36 mouse cellular contexts compared by ENCODE assay signal in the genomic region with DNA sequence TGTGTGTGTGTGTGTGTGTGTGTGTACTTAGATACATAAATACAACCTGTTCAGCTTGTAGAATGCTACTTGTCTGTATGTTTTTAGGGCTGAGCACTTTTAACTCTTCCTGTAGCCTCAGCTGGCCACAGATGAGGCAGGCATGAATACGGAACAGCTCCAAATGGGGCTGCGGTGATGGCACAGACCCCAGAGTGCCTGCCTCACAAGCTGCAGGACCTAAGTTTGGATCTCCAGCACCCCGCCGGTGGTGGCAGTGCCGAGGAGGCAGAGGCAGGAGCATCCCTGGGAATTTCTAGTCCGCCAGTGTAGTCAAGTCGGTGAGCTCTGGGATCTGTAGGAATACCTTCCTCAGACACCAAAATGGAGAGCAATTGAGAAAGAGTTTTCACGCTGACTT. TPM values are rescaled to one million over a fixed set of nuclear protein-coding genes. Genes with fewer than 3 reads are reported as not detected.
"Had no signal": no experiment of that assay in that cellular context is flagged by ENCODE, and none has a peak within 500 bp of the region (broad histone marks: within the 10 kb centered on the region; RNA-seq: fewer than 3 reads in every experiment).

No protein-coding gene starts in this region.

- DNase-seq: gastrocnemius, adult 2 months; gastrocnemius, postnatal 10 days; gastrocnemius, postnatal 25 days; heart, postnatal 4 days; kidney, adult 18-20 months; kidney, adult 8-10 months; kidney, postnatal 10 days; kidney, postnatal 25 days; kidney, postnatal 4 days; left cerebral cortex, postnatal 4 days had no signal

- H3K4me2 ChIP-seq: heart, embryonic 11.5 days; heart, embryonic 13.5 days; hindbrain, embryonic 12.5 days; hindbrain, embryonic 14.5 days; intestine, embryonic 15.5 days; limb, embryonic 13.5 days; limb, embryonic 15.5 days had no signal

- ATAC-seq: hindbrain, embryonic 16.5 days; inflammation-experienced regulatory T-cells, adult 6 months; intestine, embryonic 15.5 days; intestine, postnatal 0 days; liver, embryonic 12.5 days had no signal

- H3K4me3 ChIP-seq: gastrocnemius, adult 2 months; heart, embryonic 13.5 days; heart, embryonic 15.5 days; hindbrain, embryonic 10.5 days; hindbrain, embryonic 12.5 days; intestine, embryonic 15.5 days; layer of hippocampus, adult 2 months; limb, embryonic 13.5 days; limb, embryonic 15.5 days; liver, embryonic 12.5 days had no signal

- H3K27me3 ChIP-seq: heart, embryonic 13.5 days; heart, embryonic 15.5 days; hindbrain, embryonic 12.5 days; intestine, embryonic 15.5 days; limb, embryonic 13.5 days; limb, embryonic 15.5 days had no signal

- H3K9ac ChIP-seq: heart, embryonic 13.5 days; heart, embryonic 15.5 days; hindbrain, embryonic 12.5 days; hindbrain, embryonic 14.5 days; intestine, embryonic 15.5 days; limb, embryonic 13.5 days; limb, embryonic 15.5 days; liver, embryonic 12.5 days had no signal

- H3K36me3 ChIP-seq: heart, embryonic 13.5 days; heart, embryonic 15.5 days; hindbrain, embryonic 12.5 days; intestine, embryonic 15.5 days; limb, embryonic 13.5 days; limb, embryonic 15.5 days; liver, embryonic 12.5 days had no signal

- H3K27ac ChIP-seq: gastrocnemius, adult 2 months; heart, embryonic 13.5 days; heart, embryonic 15.5 days; hindbrain, embryonic 10.5 days; hindbrain, embryonic 12.5 days; hindbrain, embryonic 14.5 days; intestine, embryonic 15.5 days; layer of hippocampus, adult 2 months; limb, embryonic 13.5 days; limb, embryonic 15.5 days; liver, embryonic 12.5 days; liver, embryonic 14.5 days had no signal

- H3K4me1 ChIP-seq: hindbrain, embryonic 10.5 days; hindbrain, embryonic 12.5 days; intestine, embryonic 15.5 days; limb, embryonic 13.5 days; limb, embryonic 15.5 days had no signal

- H3K9me3 ChIP-seq: heart, embryonic 13.5 days; heart, embryonic 15.5 days; hindbrain, embryonic 10.5 days; hindbrain, embryonic 12.5 days; intestine, embryonic 15.5 days; limb, embryonic 13.5 days; limb, embryonic 15.5 days; liver, embryonic 12.5 days had no signal

RNA-seq across cellular contexts. Expression of gene Treh, which starts 26.0 kb away (rescaled TPM):
- total RNA-seq: gastrocnemius, adult 2 months; gastrocnemius, postnatal 10 days; gastrocnemius, postnatal 25 days; gastrocnemius, postnatal 4 days; granulocyte monocyte progenitor cell, adult 5-6 weeks; heart, adult 8-10 months; heart, postnatal 25 days; heart, postnatal 4 days; layer of hippocampus, postnatal 10 days; layer of hippocampus, postnatal 25 days; left cerebral cortex, adult 18-20 months; left cerebral cortex, postnatal 10 days; left cerebral cortex, postnatal 4 days had no signal
- polyA plus RNA-seq: heart, embryonic 11.5 days; heart, embryonic 13.5 days; heart, embryonic 15.5 days; heart, postnatal 0 days; hindbrain, embryonic 10.5 days; hindbrain, embryonic 12.5 days; hindbrain, embryonic 14.5 days; hindbrain, embryonic 16.5 days; inflammation-experienced regulatory T-cells, adult 6 months; intestine, embryonic 15.5 days; kidney, embryonic 14.5 days; limb, embryonic 11.5 days; limb, embryonic 13.5 days; limb, embryonic 15.5 days; liver, embryonic 12.5 days; liver, embryonic 14.5 days had no signal
